ENCODE assay signal across 8 mouse cellular contexts in the genomic region with DNA sequence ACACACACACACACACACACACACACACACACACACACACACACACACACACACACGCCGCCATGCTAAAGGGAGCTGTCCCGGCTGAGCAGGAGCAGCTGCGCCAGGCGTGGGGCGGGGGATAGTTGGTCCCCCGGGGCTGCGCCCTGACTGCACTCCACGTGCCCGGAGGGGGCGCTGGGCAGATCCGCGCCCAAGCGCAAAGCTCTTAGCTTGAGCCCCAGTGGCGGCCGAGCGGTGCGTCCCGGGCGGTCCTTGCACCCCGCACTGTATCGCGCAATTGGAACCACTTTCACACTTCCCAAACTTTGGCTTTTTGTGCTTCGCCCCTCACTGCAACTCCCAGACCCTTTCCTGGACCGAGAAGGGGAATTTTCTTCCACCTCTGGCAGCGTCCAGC. TPM values are rescaled to one million over a fixed set of nuclear protein-coding genes. Genes with fewer than 3 reads are reported as not detected.
DNase-seq lines count a peak whose midpoint lies in the region; ATAC-seq and TF ChIP-seq lines count a peak whose summit lies in the region.

No protein-coding gene starts in this region.

- 0% methylated on average over 22 of the region's 26 CpGs for WGBS in forebrain, postnatal 0 days
- under 1% methylated on average over 25 of the region's 26 CpGs for WGBS in hindbrain, embryonic 12.5 days
- 0% methylated on average over 12 of the region's 26 CpGs for WGBS in liver, postnatal 0 days (ENCODE audit: insufficient replicate concordance)

- no peak overlapping the region for H3K27ac ChIP-seq in layer of hippocampus, adult 2 months
- H3K27ac ChIP-seq in forebrain, postnatal 0 days (ENCODE audit: low read depth, low read length) = no peak overlapping the region
- H3K27ac ChIP-seq in hindbrain, embryonic 12.5 days = peak overlapping the region; percentile 60; the same call in 1 of the 2 replicates
- no peak overlapping the region for H3K27ac ChIP-seq in liver, postnatal 0 days (ENCODE audit: low read depth)

- no peak overlapping the region for H3K9ac ChIP-seq in forebrain, postnatal 0 days
- peak overlapping the region; percentile 57 for H3K9ac ChIP-seq in hindbrain, embryonic 12.5 days
- H3K9ac ChIP-seq in liver, postnatal 0 days (replicated peaks) = no peak overlapping the region

- ATAC-seq in forebrain, postnatal 0 days = no peak
- no peak for ATAC-seq in hindbrain, embryonic 12.5 days (ENCODE audit: low FRiP score)
- no peak for ATAC-seq in liver, postnatal 0 days

- peaks cover 73% of the 10 kb centered on the region for H3K27me3 ChIP-seq in forebrain, postnatal 0 days (ENCODE audit: insufficient read depth, low read length)
- peaks cover 83% of the 10 kb centered on the region for H3K27me3 ChIP-seq in hindbrain, embryonic 12.5 days
- H3K27me3 ChIP-seq in liver, postnatal 0 days (ENCODE audit: insufficient read depth, low read length) = peaks cover 92% of the 10 kb centered on the region

- H3K4me3 ChIP-seq in layer of hippocampus, adult 2 months = peak overlapping the region; percentile 44
- peak overlapping the region; percentile 27 for H3K4me3 ChIP-seq in forebrain, postnatal 0 days (ENCODE audit: low read depth, low read length)
- H3K4me3 ChIP-seq in hindbrain, embryonic 12.5 days = peak overlapping the region; percentile 49
- no peak overlapping the region; the same call in 1 of the 2 replicates for H3K4me3 ChIP-seq in liver, postnatal 0 days (ENCODE audit: low read depth, low read length)

- H3K4me2 ChIP-seq in forebrain, postnatal 0 days (ENCODE audit: low read depth) = peak overlapping the region; percentile 99
- peak overlapping the region; percentile 82 for H3K4me2 ChIP-seq in hindbrain, embryonic 12.5 days (replicated peaks)
- H3K4me2 ChIP-seq in liver, postnatal 0 days (ENCODE audit: low read depth, low read length) = peak overlapping the region; percentile 38; the same call in 1 of the 2 replicates

- H3K9me3 ChIP-seq in forebrain, postnatal 0 days (ENCODE audit: low read length) = no peaks in the 10 kb centered on the region
- no peaks in the 10 kb centered on the region for H3K9me3 ChIP-seq in hindbrain, embryonic 12.5 days (replicated peaks)
- H3K9me3 ChIP-seq in liver, postnatal 0 days (ENCODE audit: low read length) = no peaks in the 10 kb centered on the region

- no peak; the same call in 1 of the 2 replicates for TF ChIP-seq CTCF in layer of hippocampus, adult 2 months (conservative IDR thresholded peaks at IDR 0.05)
- peak; percentile 22; the same call in 1 of the 2 replicates for TF ChIP-seq CTCF in forebrain, postnatal 0 days (IDR thresholded peaks at IDR 0.05; ENCODE audit: low read depth)
- no peak for TF ChIP-seq CTCF in liver, postnatal 0 days (IDR thresholded peaks at IDR 0.05; ENCODE audit: low read depth)

- H3K36me3 ChIP-seq in forebrain, postnatal 0 days (ENCODE audit: insufficient read depth) = no peaks in the 10 kb centered on the region
- no peaks in the 10 kb centered on the region for H3K36me3 ChIP-seq in hindbrain, embryonic 12.5 days
- no peaks in the 10 kb centered on the region for H3K36me3 ChIP-seq in liver, postnatal 0 days (replicated peaks; ENCODE audit: insufficient read depth, low read length)

- H3K4me1 ChIP-seq in forebrain, postnatal 0 days (ENCODE audit: insufficient read depth) = peaks cover 11% of the 10 kb centered on the region
- H3K4me1 ChIP-seq in hindbrain, embryonic 12.5 days = peaks cover 65% of the 10 kb centered on the region
- peaks cover 10% of the 10 kb centered on the region; the same call in 1 of the 2 replicates for H3K4me1 ChIP-seq in liver, postnatal 0 days (ENCODE audit: insufficient read depth)

- DNase-seq in layer of hippocampus, adult 2 months (ENCODE audit: low spot score in 2 of 2) = no peak
- no peak for DNase-seq in layer of hippocampus, adult 9-11 months
- no peak for DNase-seq in forebrain, postnatal 0 days
- DNase-seq in liver, postnatal 0 days = peak; percentile 32
- DNase-seq in retina, postnatal 1 day = peak; percentile 95
- DNase-seq in yolk sac, embryonic 10.5 days (ENCODE audit: low spot score) = no peak
- no peak for DNase-seq in cerebellum, adult 9-10 months

- TF ChIP-seq EP300 in liver, postnatal 0 days (IDR thresholded peaks at IDR 0.05; ENCODE audit: low read depth) = no peak

RNA-seq across cellular contexts. Expression of a gene that starts 2.6 kb away (rescaled TPM):
- under 1 TPM; 0.34 to 0.56 TPM for total RNA-seq in layer of hippocampus, adult 2 months (2021)
- 1.2 and 3.1 TPM in 2 replicates for total RNA-seq in forebrain, postnatal 0 days (2014; rRNA removed)
- polyA plus RNA-seq in forebrain, postnatal 0 days (2015; fragmentation: Nextera tagmentation; extraction: Ambion mirVana) = 0.65 and 1.1 TPM in 2 replicates
- polyA plus RNA-seq in hindbrain, embryonic 12.5 days (2016; fragmentation: Nextera tagmentation; extraction: Ambion mirVana) = 7.1 and 8.9 TPM in 2 replicates
- polyA plus RNA-seq in liver, postnatal 0 days (2015; fragmentation: Nextera tagmentation; extraction: Ambion mirVana) = 0.43 and 0.65 TPM in 2 replicates

Comparison
In these comparisons a context has a peak if more than half of its experiments do, and no peak if none do; other contexts are left out.
1. DNase-seq: peak in liver, postnatal 0 days (single experiment) and retina, postnatal 1 day (single experiment); none in layer of hippocampus, adult 2 months (0 of 2), layer of hippocampus, adult 9-11 months (single experiment), forebrain, postnatal 0 days (single experiment), yolk sac, embryonic 10.5 days (single experiment) and cerebellum, adult 9-10 months (single experiment).
2. H3K4me2 ChIP-seq: peak in every context shown above with its lines; median percentile 99 in forebrain, postnatal 0 days; 82 in hindbrain, embryonic 12.5 days; 38 in liver, postnatal 0 days.